Mouse (Mus musculus): ENCODE measurements at regions not wholly inside any gene's neighbourhood (a gene's known extent, or its start where the extent isn't known, plus 50 kb on each side); places are given as distances from the start of the nearest gene placed in this dataset.
A peak's percentile ranks its signal among the peaks of the same experiment; 100 is the strongest.

DNA sequence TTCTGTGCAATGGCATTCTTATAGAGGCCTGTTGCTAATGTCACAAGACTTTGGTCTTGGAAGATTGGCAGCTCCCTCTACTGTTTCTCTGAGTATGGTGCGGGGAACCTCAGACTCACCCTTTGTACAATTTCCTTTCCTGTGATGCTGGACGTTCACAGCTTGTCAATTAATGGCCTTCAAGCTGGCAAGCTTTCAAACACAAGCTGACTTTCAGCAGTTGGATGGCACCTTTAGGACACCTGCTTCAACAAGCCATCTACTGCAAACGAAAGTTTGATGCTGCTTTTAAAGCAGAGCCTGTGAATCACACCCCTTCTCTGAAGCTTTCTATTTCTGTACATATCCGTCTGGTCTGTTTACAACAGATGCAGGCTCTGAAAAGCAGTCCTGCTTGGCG, 841.0 kb upstream of the Ptprd start:
- DNase-seq (ENCODE audit: low spot score in 2 of 2), result peak; percentile 7 to 39
